Mouse (Mus musculus) midbrain, postnatal 0 days (tissue): ENCODE data around the gene Pla2g12b. TPM values are rescaled to one million over a fixed set of nuclear protein-coding genes. Genes with fewer than 3 reads are reported as not detected.

Source experiments
- ATAC-seq: fragments of 200-750 bp; cut with Nextera tagmentation; 2 replicates; pipeline ENCODE4 v1.8.0; 2017; ENCODE audit warnings: moderate number of reproducible peaks, mild to moderate bottlenecking, moderate TSS enrichment, moderate library complexity; ENCODE audit not compliant: low FRiP score
- DNase-seq: peaks from one replicate; pipeline ENCODE4 v3.0.0-alpha.2; 2015; ENCODE audit warnings: low spot score
- H3K27ac ChIP-seq: fragments of 300-500 bp; sonication (generic); 2 replicates; pipeline ENCODE4 v1.5.1; 2014; ENCODE audit warnings: low read depth, mild to moderate bottlenecking, low read length, mixed read lengths
- H3K27me3 ChIP-seq: fragments of 300-500 bp; sonication (generic); 2 replicates; pipeline ENCODE4 v1.6.1; 2014; ENCODE audit warnings: low read length, control low read depth, mixed read lengths; ENCODE audit not compliant: insufficient read depth
- H3K36me3 ChIP-seq: fragments of 300-500 bp; sonication (generic); 2 replicates; pipeline ENCODE4 v1.6.1; 2014; ENCODE audit warnings: low read length, control low read depth, mixed read lengths; ENCODE audit not compliant: insufficient read depth
- H3K4me1 ChIP-seq: fragments of 300-500 bp; sonication (generic); 2 replicates; pipeline ENCODE4 v1.6.1; 2014; ENCODE audit warnings: mild to moderate bottlenecking, control low read depth, antibody characterized with exemption, low read length, mixed read lengths; ENCODE audit not compliant: insufficient read depth
- H3K4me2 ChIP-seq: fragments of 300-500 bp; sonication (generic); 2 replicates; pipeline ENCODE4 v1.6.1; 2014; ENCODE audit warnings: low read depth, mild to moderate bottlenecking, low read length, mixed read lengths; ENCODE audit not compliant: poor library complexity, severe bottlenecking
- H3K4me3 ChIP-seq: fragments of 300-500 bp; sonication (generic); 2 replicates; pipeline ENCODE4 v1.5.1; 2014; ENCODE audit warnings: low read depth, mild to moderate bottlenecking, low read length, moderate library complexity
- H3K9ac ChIP-seq: fragments of 300-500 bp; sonication (generic); replicated peaks from 2 replicates; pipeline ENCODE4 v1.6.1; 2014; ENCODE audit warnings: mild to moderate bottlenecking, low read length, moderate library complexity, mixed read lengths; ENCODE audit not compliant: poor library complexity, severe bottlenecking
- H3K9me3 ChIP-seq: fragments of 300-500 bp; sonication (generic); 2 replicates; pipeline ENCODE4 v1.6.1; 2016; ENCODE audit warnings: low read length, control low read depth
- CTCF ChIP-seq: IDR thresholded peaks from 2 replicates; pipeline ENCODE4 v1.5.1; 2016; ENCODE audit warnings: antibody characterized with exemption, mild to moderate bottlenecking
- WGBS: fragments of 180-500 bp; shearing (Covaris S2); extraction: QIAGEN DNeasy Blood & Tissue Kit; methylation state at CpG from one replicate; pipeline ENCODE4 v1.1.7; 2014; 5-methylcytosine and 5-hydroxymethylcytosine counted together
- polyA plus RNA-seq: library from polyadenylated mRNA; unstranded; fragments of >200 nt; fragmentation: Nextera tagmentation; extraction: Ambion mirVana; gene quantifications from 2 replicates; pipeline ENCODE4 v1.2.1, GENCODE M21; 2015
- total RNA-seq: library from RNA; depleted of rRNA; stranded (reverse); fragments of >200 nt; gene quantifications from 2 replicates; pipeline ENCODE4 v1.2.3, GENCODE M21; 2014

The Pla2g12b gene
- total and polyA plus RNA-seq, 2 experiments from 2014 or later = not detected

- no peak overlapping the region for H3K4me3 ChIP-seq
- no peaks in the 10 kb centered on the region for H3K36me3 ChIP-seq
- no peaks in the 10 kb centered on the region for H3K27me3 ChIP-seq
- no peak for ATAC-seq
- 79% methylated on average over 10 of the region's 10 CpGs for WGBS
- TF ChIP-seq CTCF = no peak
- H3K4me1 ChIP-seq = no peaks in the 10 kb centered on the region
- H3K9me3 ChIP-seq = no peaks in the 10 kb centered on the region
- H3K9ac ChIP-seq = no peak overlapping the region
- no peak overlapping the region for H3K27ac ChIP-seq
- DNase-seq = no peak
- H3K4me2 ChIP-seq = no peak overlapping the region
Observed at GRCm38 (mm10) chr10:59403793-59404149, 311 bp downstream of the Pla2g12b start.

GRCm38 (mm10) chr10:59408499-59408898, 5.0 kb downstream of the Pla2g12b start:
- H3K36me3 ChIP-seq = no peaks in the 10 kb centered on the region
- H3K27me3 ChIP-seq = no peaks in the 10 kb centered on the region
- no peak for DNase-seq
- no peak overlapping the region for H3K9ac ChIP-seq
- H3K4me2 ChIP-seq = no peak overlapping the region
- WGBS = 70% methylated on average over 6 of the region's 6 CpGs
- no peak overlapping the region for H3K27ac ChIP-seq
- no peak for TF ChIP-seq CTCF
- no peak overlapping the region for H3K4me3 ChIP-seq
- H3K9me3 ChIP-seq = no peaks in the 10 kb centered on the region
- ATAC-seq = no peak
- H3K4me1 ChIP-seq = no peaks in the 10 kb centered on the region

GRCm38 (mm10) chr10:59410264-59410663, 6.8 kb downstream of the Pla2g12b start:
- H3K4me1 ChIP-seq = no peaks in the 10 kb centered on the region
- H3K4me2 ChIP-seq = no peak overlapping the region
- H3K9me3 ChIP-seq = no peaks in the 10 kb centered on the region
- DNase-seq (no peak), ATAC-seq (no peak)
- H3K27me3 ChIP-seq = no peaks in the 10 kb centered on the region
- no peak overlapping the region for H3K4me3 ChIP-seq
- no peak overlapping the region for H3K9ac ChIP-seq
- H3K27ac ChIP-seq = no peak overlapping the region
- TF ChIP-seq CTCF = no peak
- H3K36me3 ChIP-seq = no peaks in the 10 kb centered on the region
- 82% methylated on average over 12 of the region's 12 CpGs for WGBS

GRCm38 (mm10) chr10:59413711-59414110, 10.3 kb downstream of the Pla2g12b start:
- no peak overlapping the region for H3K4me3 ChIP-seq
- no peak overlapping the region for H3K9ac ChIP-seq
- H3K27ac ChIP-seq = no peak overlapping the region
- peak; percentile 18; the same call in 1 of the 2 replicates for TF ChIP-seq CTCF
- no peaks in the 10 kb centered on the region for H3K4me1 ChIP-seq
- no peak overlapping the region for H3K4me2 ChIP-seq
- WGBS = 91% methylated on average over 4 of the region's 4 CpGs
- DNase-seq = no peak
- no peak for ATAC-seq
- H3K27me3 ChIP-seq = no peaks in the 10 kb centered on the region
- H3K36me3 ChIP-seq = no peaks in the 10 kb centered on the region
- H3K9me3 ChIP-seq = no peaks in the 10 kb centered on the region

GRCm38 (mm10) chr10:59416623-59417022, 13.2 kb downstream of the Pla2g12b start:
- TF ChIP-seq CTCF = no peak
- 89% methylated on average over 3 of the region's 3 CpGs for WGBS

GRCm38 (mm10) chr10:59419516-59419915, 16.1 kb downstream of the Pla2g12b start:
- H3K27me3 ChIP-seq = no peaks in the 10 kb centered on the region
- H3K4me2 ChIP-seq = no peak overlapping the region
- ATAC-seq (no peak), DNase-seq (no peak)
- no peak overlapping the region for H3K9ac ChIP-seq
- no peak overlapping the region for H3K4me3 ChIP-seq
- WGBS = 91% methylated on average over 4 of the region's 4 CpGs
- H3K27ac ChIP-seq = no peak overlapping the region
- no peak for TF ChIP-seq CTCF
- no peaks in the 10 kb centered on the region for H3K36me3 ChIP-seq
- no peaks in the 10 kb centered on the region for H3K9me3 ChIP-seq
- H3K4me1 ChIP-seq = no peaks in the 10 kb centered on the region

More at GRCm38 (mm10) chr10:59416623-59417022, 13.2 kb downstream of the Pla2g12b start:
- Histone ChIP-seq H3K9me3 (no peaks in the 10 kb centered on the region), H3K9ac (no peak overlapping the region), H3K27me3 (no peaks in the 10 kb centered on the region), H3K4me3 (no peak overlapping the region), H3K27ac (no peak overlapping the region), H3K4me1 (no peaks in the 10 kb centered on the region), H3K4me2 (no peak overlapping the region), H3K36me3 (no peaks in the 10 kb centered on the region)
- ATAC-seq (no peak), DNase-seq (no peak)

- no peaks in the 10 kb centered on the region for H3K4me1 ChIP-seq
- WGBS = 83% methylated on average over 3 of the region's 3 CpGs
- no peak overlapping the region for H3K4me2 ChIP-seq
- H3K36me3 ChIP-seq = no peaks in the 10 kb centered on the region
- no peak overlapping the region for H3K27ac ChIP-seq
- H3K9me3 ChIP-seq = no peaks in the 10 kb centered on the region
- no peak for TF ChIP-seq CTCF
- H3K9ac ChIP-seq = no peak overlapping the region
- DNase-seq (no peak), ATAC-seq (no peak)
- no peak overlapping the region for H3K4me3 ChIP-seq
- no peaks in the 10 kb centered on the region for H3K27me3 ChIP-seq
Observed at GRCm38 (mm10) chr10:59424453-59424852, 21.0 kb downstream of the Pla2g12b start.
